11 mouse cellular contexts compared by ENCODE assay signal in the genomic region with DNA sequence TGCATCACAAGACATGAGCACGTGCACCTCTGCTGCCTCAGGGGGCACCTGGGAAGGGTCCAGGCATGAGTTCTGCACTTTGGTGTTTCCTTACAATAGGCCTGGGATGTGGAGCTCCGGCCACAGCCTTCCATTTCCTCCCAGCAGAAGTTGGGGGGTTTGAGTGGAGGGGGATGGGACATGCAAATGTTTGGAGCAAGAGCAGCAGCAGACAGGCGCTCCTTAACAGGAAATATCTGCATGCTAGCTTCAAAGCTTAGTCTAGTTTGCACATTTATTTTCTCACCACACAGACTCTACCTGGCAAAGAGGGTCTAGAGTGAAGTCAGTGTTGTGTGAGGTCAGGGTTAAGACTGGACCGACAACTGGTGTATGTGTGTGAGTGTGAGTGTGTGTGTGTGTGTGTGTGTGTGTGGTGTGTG.
DNase-seq lines count a peak whose midpoint lies in the region; ATAC-seq lines count a peak whose summit lies in the region.
"Had no signal": no experiment of that assay in that cellular context is flagged by ENCODE, and none has a peak within 500 bp of the region (broad histone marks: within the 10 kb centered on the region; RNA-seq: fewer than 3 reads in every experiment).

No protein-coding gene starts in this region.

- intact Hi-C loops in gastrocnemius, postnatal 36 days (cut with DNase I): no loop called here

- no peaks in the 10 kb centered on the region for H3K27me3 ChIP-seq in hindbrain, embryonic 10.5 days (ENCODE audit: insufficient read depth, poor library complexity, severe bottlenecking)
- H3K27me3 ChIP-seq in hindbrain, embryonic 14.5 days (ENCODE audit: control insufficient read depth, insufficient read depth, low read length): no peaks in the 10 kb centered on the region
- no peaks in the 10 kb centered on the region for H3K27me3 ChIP-seq in limb, embryonic 10.5 days (ENCODE audit: low read depth, poor library complexity, severe bottlenecking)
- no peaks in the 10 kb centered on the region for H3K27me3 ChIP-seq in stomach, embryonic 15.5 days (replicated peaks)
- H3K27me3 ChIP-seq in midbrain, embryonic 11.5 days (ENCODE audit: control insufficient read depth, insufficient read depth, low read length): no peaks in the 10 kb centered on the region
- H3K27me3 ChIP-seq: limb, embryonic 15.5 days had no signal

- WGBS in hindbrain, embryonic 10.5 days: 63% methylated on average over 4 of the region's 4 CpGs
- 80% methylated on average over 4 of the region's 4 CpGs for WGBS in hindbrain, embryonic 14.5 days
- WGBS in limb, embryonic 10.5 days: 74% methylated on average over 4 of the region's 4 CpGs
- WGBS in stomach, embryonic 15.5 days: 41% methylated on average over 4 of the region's 4 CpGs
- 76% methylated on average over 4 of the region's 4 CpGs for WGBS in midbrain, embryonic 11.5 days

- DNase-seq in hindbrain, embryonic 10.5 days (ENCODE audit: low spot score): no peak
- DNase-seq in hindbrain, embryonic 14.5 days (ENCODE audit: low spot score): no peak
- DNase-seq in limb, embryonic 10.5 days (ENCODE audit: low spot score): no peak
- no peak for DNase-seq in cerebellum, postnatal 36 days
- DNase-seq in gastrocnemius, postnatal 36 days: no peak
- no peak for DNase-seq in midbrain, embryonic 11.5 days (ENCODE audit: low spot score, missing footprints)
- DNase-seq: cerebellum, adult 2 months; gastrocnemius, adult 2 months had no signal

- no peak for ATAC-seq in hindbrain, embryonic 14.5 days (ENCODE audit: low FRiP score)
- ATAC-seq in common myeloid progenitor, adult 5-6 weeks (replicated peaks; ENCODE audit: low read depth, poor library complexity, severe bottlenecking): peak; percentile 34
- ATAC-seq in stomach, embryonic 15.5 days (ENCODE audit: insufficient read depth, low FRiP score, low read depth): no peak; the same call in 1 of the 2 replicates
- ATAC-seq in midbrain, embryonic 11.5 days (ENCODE audit: low FRiP score): no peak

- H3K9me3 ChIP-seq in hindbrain, embryonic 10.5 days: no peaks in the 10 kb centered on the region
- H3K9me3 ChIP-seq in hindbrain, embryonic 14.5 days (ENCODE audit: control insufficient read depth, low read length): no peaks in the 10 kb centered on the region
- no peaks in the 10 kb centered on the region for H3K9me3 ChIP-seq in limb, embryonic 10.5 days (replicated peaks)
- H3K9me3 ChIP-seq in stomach, embryonic 15.5 days: no peaks in the 10 kb centered on the region
- no peaks in the 10 kb centered on the region for H3K9me3 ChIP-seq in midbrain, embryonic 11.5 days (ENCODE audit: control insufficient read depth, low read length)
- H3K9me3 ChIP-seq: limb, embryonic 15.5 days had no signal

- H3K4me1 ChIP-seq in hindbrain, embryonic 10.5 days (replicated peaks): peaks cover 12% of the 10 kb centered on the region
- no peaks in the 10 kb centered on the region for H3K4me1 ChIP-seq in hindbrain, embryonic 14.5 days (replicated peaks; ENCODE audit: control insufficient read depth, insufficient read depth, low read length)
- peaks cover 27% of the 10 kb centered on the region for H3K4me1 ChIP-seq in limb, embryonic 10.5 days
- no peaks in the 10 kb centered on the region for H3K4me1 ChIP-seq in stomach, embryonic 15.5 days
- no peaks in the 10 kb centered on the region for H3K4me1 ChIP-seq in midbrain, embryonic 11.5 days (ENCODE audit: control insufficient read depth, insufficient read depth, low read length)

- no peaks in the 10 kb centered on the region for H3K36me3 ChIP-seq in hindbrain, embryonic 10.5 days
- H3K36me3 ChIP-seq in hindbrain, embryonic 14.5 days (replicated peaks; ENCODE audit: control insufficient read depth, insufficient read depth): no peaks in the 10 kb centered on the region
- no peaks in the 10 kb centered on the region for H3K36me3 ChIP-seq in limb, embryonic 10.5 days
- H3K36me3 ChIP-seq in stomach, embryonic 15.5 days: no peaks in the 10 kb centered on the region
- H3K36me3 ChIP-seq in midbrain, embryonic 11.5 days (ENCODE audit: control insufficient read depth, insufficient read depth, low read length): no peaks in the 10 kb centered on the region
- H3K36me3 ChIP-seq: limb, embryonic 15.5 days had no signal

- no peak overlapping the region for H3K4me3 ChIP-seq in hindbrain, embryonic 10.5 days
- no peak overlapping the region for H3K4me3 ChIP-seq in hindbrain, embryonic 14.5 days (replicated peaks; ENCODE audit: low read length)
- no peak overlapping the region for H3K4me3 ChIP-seq in limb, embryonic 10.5 days
- no peak overlapping the region for H3K4me3 ChIP-seq in stomach, embryonic 15.5 days (replicated peaks)
- no peak overlapping the region for H3K4me3 ChIP-seq in midbrain, embryonic 11.5 days (ENCODE audit: low read depth, low read length)
- H3K4me3 ChIP-seq: gastrocnemius, adult 2 months; limb, embryonic 15.5 days had no signal

- no peak overlapping the region for H3K4me2 ChIP-seq in hindbrain, embryonic 14.5 days (replicated peaks)
- H3K4me2 ChIP-seq in stomach, embryonic 15.5 days: no peak overlapping the region
- H3K4me2 ChIP-seq in midbrain, embryonic 11.5 days: no peak overlapping the region
- H3K4me2 ChIP-seq: limb, embryonic 15.5 days had no signal

- H3K9ac ChIP-seq in hindbrain, embryonic 14.5 days: no peak overlapping the region
- no peak overlapping the region for H3K9ac ChIP-seq in stomach, embryonic 15.5 days
- no peak overlapping the region for H3K9ac ChIP-seq in midbrain, embryonic 11.5 days (ENCODE audit: low read length)
- H3K9ac ChIP-seq: limb, embryonic 15.5 days had no signal

- H3K27ac ChIP-seq in hindbrain, embryonic 10.5 days: peak overlapping the region; percentile 35; the same call in 1 of the 2 replicates
- H3K27ac ChIP-seq in hindbrain, embryonic 14.5 days: no peak overlapping the region
- H3K27ac ChIP-seq in limb, embryonic 10.5 days: peak overlapping the region; percentile 59; the same call in 1 of the 2 replicates
- H3K27ac ChIP-seq in stomach, embryonic 15.5 days: peak overlapping the region; percentile 16; the same call in 1 of the 2 replicates
- H3K27ac ChIP-seq in midbrain, embryonic 11.5 days (ENCODE audit: low read depth, low read length): no peak overlapping the region
- H3K27ac ChIP-seq: gastrocnemius, adult 2 months; limb, embryonic 15.5 days had no signal

Comparison
In these comparisons a context has a peak if more than half of its experiments do, and no peak if none do; other contexts are left out.
1. H3K27ac ChIP-seq: peak in hindbrain, embryonic 10.5 days (single experiment), limb, embryonic 10.5 days (single experiment) and stomach, embryonic 15.5 days (single experiment); none in hindbrain, embryonic 14.5 days (single experiment) and midbrain, embryonic 11.5 days (single experiment).